Mouse (Mus musculus): ENCODE data around the gene Polr2m. TPM values are rescaled to one million over a fixed set of nuclear protein-coding genes. Genes with fewer than 3 reads are reported as not detected.

The Polr2m gene
- polyA plus RNA-seq, 1 experiment = 689 TPM

GRCm38 (mm10) chr9:71438146-71438545 is 47.6 kb downstream of the Polr2m start:
- Histone ChIP-seq H3K4me3 (ENCODE audit: control insufficient read depth, insufficient read depth, low read length) (no peak overlapping the region), H3K27ac (ENCODE audit: control insufficient read depth, insufficient read depth, low read length) (no peak overlapping the region), H3K4me1 (replicated peaks; ENCODE audit: control insufficient read depth, insufficient read depth, low read length) (no peaks in the 10 kb centered on the region), H3K36me3 (ENCODE audit: control insufficient read depth, insufficient read depth, low read length) (no peaks in the 10 kb centered on the region), H3K27me3 (ENCODE audit: control insufficient read depth, insufficient read depth, low read length) (no peaks in the 10 kb centered on the region)
- 86% methylated on average over 2 of the region's 2 CpGs for WGBS
- DNase-seq = no peak
- no peak for TF ChIP-seq POLR2A (IDR thresholded peaks at IDR 0.05; ENCODE audit: control insufficient read depth, extremely low read depth, insufficient read depth, low read length, poor library complexity)
- no peak for TF ChIP-seq CTCF (IDR thresholded peaks at IDR 0.05; ENCODE audit: borderline replicate concordance, control insufficient read depth, extremely low read depth, insufficient read depth, low read length, poor library complexity)

Other genes starting within 250 kb of the Polr2m start
- 4.3 and 9.6 TPM in 2 replicates for gene Myzap, start 106.4 kb upstream of the Polr2m start, polyA plus RNA-seq (2012; rRNA removed)